Mouse (Mus musculus) testis, adult 2 months (tissue): ENCODE measurements around the gene Lypla2.

Experiments used
- CTCF ChIP-seq: fragments of 200-500 bp; IDR thresholded peaks from 2 replicates; pipeline ENCODE4 v1.5.1; 2012; ENCODE audit warnings: low read depth, mild to moderate bottlenecking, inconsistent platforms, low read length, moderate library complexity; ENCODE audit not compliant: control insufficient read depth, insufficient read depth, insufficient replicate concordance
- POLR2A ChIP-seq: fragments of 200-500 bp; IDR thresholded peaks from 2 replicates; pipeline ENCODE4 v1.6.1; 2012; ENCODE audit warnings: low read depth, mild to moderate bottlenecking, inconsistent platforms, low read length, moderate library complexity; ENCODE audit not compliant: control insufficient read depth

DNA sequence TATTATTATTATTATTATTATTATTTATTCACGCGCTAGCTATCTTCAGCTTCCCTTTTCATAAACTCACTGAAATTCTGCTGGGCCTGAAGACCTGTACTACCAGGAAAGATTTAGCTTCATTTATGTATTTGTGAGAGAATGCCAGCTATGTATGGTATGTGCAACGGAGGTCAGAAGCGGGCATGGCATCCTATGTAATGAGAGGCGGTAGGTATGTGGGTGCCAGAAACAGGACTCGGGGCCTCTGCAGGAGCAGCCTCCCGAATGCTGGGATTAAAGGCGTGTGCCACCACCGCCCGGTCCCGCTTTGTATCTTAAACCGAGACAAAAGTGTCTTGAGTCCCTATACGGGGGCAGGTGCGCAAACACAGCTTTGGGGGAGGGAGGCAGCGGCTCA, 9.5 kb downstream of the Lypla2 start:
- no peak for TF ChIP-seq CTCF
- no peak for TF ChIP-seq POLR2A
